Mouse (Mus musculus) monocyte, adult 59 days (primary cell): Measurements from ENCODE around the gene Ly6c2. TPM values are rescaled to one million over a fixed set of nuclear protein-coding genes. Genes with fewer than 3 reads are reported as not detected.

ENCODE experiments used
- total RNA-seq, 2 experiments: library from RNA; stranded (reverse); gene quantifications; one replicate each; pipeline ENCODE4 v1.2.4; 2023

Ly6c2 gene
- total RNA-seq = 100 to 1,000 TPM; 206 to 381 TPM

DNA sequence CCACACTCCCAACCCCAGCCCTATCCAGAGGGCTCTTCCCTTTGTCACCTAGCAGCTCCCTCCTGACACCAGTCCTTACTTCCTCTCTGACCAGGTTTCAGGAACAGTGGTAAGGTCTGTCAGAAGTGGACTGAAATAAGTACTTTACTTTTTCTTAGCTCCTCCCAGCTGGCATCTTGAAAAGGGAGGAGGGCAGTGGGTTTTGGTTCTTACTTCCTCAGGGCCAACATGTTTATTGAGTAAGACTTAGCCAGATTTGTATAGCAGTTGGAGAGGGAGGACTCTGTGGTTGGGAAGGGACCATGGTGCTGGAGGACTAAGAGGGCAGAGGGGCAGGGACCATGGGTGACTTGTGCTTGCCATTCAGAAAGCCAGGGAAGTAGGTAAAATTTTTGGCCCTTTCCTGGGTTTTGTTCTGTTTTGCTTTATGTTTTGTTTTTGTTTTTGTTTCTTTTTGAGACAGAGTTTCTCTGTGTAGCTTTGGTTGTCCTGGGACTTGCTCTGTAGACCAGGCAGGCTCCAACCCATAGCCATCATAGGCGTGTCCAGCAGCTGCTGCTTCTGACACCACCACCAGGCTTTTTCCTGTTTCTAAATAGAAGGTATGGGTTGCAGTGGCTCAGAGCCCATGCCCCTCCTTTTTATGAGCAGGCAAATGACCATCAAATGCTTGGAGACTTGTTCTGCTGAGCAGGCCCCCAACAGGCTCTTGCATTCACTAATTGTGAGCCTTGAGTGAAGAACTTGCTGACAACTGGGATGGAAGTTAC lies at the start of gene Ly6c2:
TSS of gene Ly6c2 (minus strand) at position 110 of the 770 bp plus-strand sequence.

DNA sequence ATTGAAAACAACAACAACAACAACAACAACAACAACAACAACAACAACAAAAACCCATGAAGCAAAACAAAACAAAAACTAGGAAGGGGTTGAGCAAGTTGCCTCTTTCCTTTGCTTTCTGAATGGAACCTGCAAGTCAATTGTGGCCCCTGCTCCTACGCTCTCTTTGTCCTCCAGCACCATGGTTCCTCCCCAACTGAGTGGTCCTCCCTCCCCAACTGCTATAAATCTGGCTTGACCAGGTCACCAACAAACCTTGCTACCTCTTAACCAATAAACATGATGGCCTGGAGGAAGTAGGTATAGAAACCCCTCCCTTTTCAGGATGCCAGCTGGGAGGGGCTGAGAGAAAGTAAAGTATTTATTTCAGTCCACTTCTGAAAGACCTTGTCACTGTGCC lies 43.2 kb upstream of the Ly6c2 start, which contains the start of gene Ly6g:
TSS of gene Ly6g (plus strand) at position 301 of the 400 bp plus-strand sequence.

Other genes with a start within 250 kb of the Ly6c2 start
- gene 2010109I03Rik, start 214.9 kb downstream of the Ly6c2 start, total RNA-seq = 1 to 10 TPM; 4.6 TPM
- gene Ly6i, start 128.5 kb downstream of the Ly6c2 start, total RNA-seq = 100 to 1,000 TPM in 1 of 2 experiments, 10 to 100 TPM in 1; 92.3 to 130 TPM
- gene Ly6a, start 113.9 kb downstream of the Ly6c2 start, total RNA-seq = 1 to 10 TPM; 1.5 to 3.2 TPM
- 1 to 10 TPM; 2.2 to 2.5 TPM for gene Ly6c1, start 63.1 kb downstream of the Ly6c2 start, total RNA-seq
- gene Ly6g, start 43.3 kb upstream of the Ly6c2 start, total RNA-seq = not detected
- not detected for gene BC025446, start 104.4 kb upstream of the Ly6c2 start, total RNA-seq
- gene Ly6f, start 156.5 kb upstream of the Ly6c2 start, total RNA-seq = not detected